In genomic region chr10:83385330-83385910, GRCm38 (mm10) we compare ENCODE assay signal across 1 mouse cellular context.
TF ChIP-seq lines count a peak whose summit lies in the region.

No protein-coding gene starts in this region.

TF ChIP-seq in CH12.LX, 34 proteins besides CTCF, POLR2A, EP300 and RAD21 (continued from another document):
- TF ChIP-seq MAZ (IDR thresholded peaks at IDR 0.05; ENCODE audit: low read depth, low read length): 0 out of 2 replicates have a peak, but pooled peaks have one; percentile 35
- TF ChIP-seq MAX (IDR thresholded peaks at IDR 0.05; ENCODE audit: low read length): 0 out of 2 replicates have a peak, but pooled peaks have one; percentile 49
- no peak; the same call in 1 of the 2 replicates for TF ChIP-seq CHD2 (IDR thresholded peaks at IDR 0.05; ENCODE audit: low read length)
- TF ChIP-seq KAT2A (IDR thresholded peaks at IDR 0.05; ENCODE audit: insufficient replicate concordance, low read length): no peak
- TF ChIP-seq NELFE (IDR thresholded peaks at IDR 0.05; ENCODE audit: low read depth, low read length): 0 out of 2 replicates have a peak, but pooled peaks have one; percentile 46
- no peak; the same call in 1 of the 2 replicates for TF ChIP-seq CHD1 (IDR thresholded peaks at IDR 0.05; ENCODE audit: low read depth, low read length)
- peak; percentile 69; the same call in 1 of the 2 replicates for TF ChIP-seq MYC (IDR thresholded peaks at IDR 0.05; ENCODE audit: low read depth, low read length)
- no peak for TF ChIP-seq BHLHE40 (IDR thresholded peaks at IDR 0.05; ENCODE audit: low read depth, low read length)
- TF ChIP-seq MXI1 (IDR thresholded peaks at IDR 0.05; ENCODE audit: low read depth, low read length): peak; percentile 51; the same call in 1 of the 2 replicates
- TF ChIP-seq POLR2AphosphoS2 (IDR thresholded peaks at IDR 0.05; ENCODE audit: low read depth, low read length): no peak
- 0 out of 2 replicates have a peak, but pooled peaks have one; percentile 46 for TF ChIP-seq SIN3A (IDR thresholded peaks at IDR 0.05; ENCODE audit: low read length)
- no peak for TF ChIP-seq ZKSCAN1 (IDR thresholded peaks at IDR 0.05; ENCODE audit: borderline replicate concordance, low read depth, low read length)
- no peak for TF ChIP-seq USF1 (IDR thresholded peaks at IDR 0.05; ENCODE audit: low read depth, low read length)
- no peak for TF ChIP-seq GABPA (IDR thresholded peaks at IDR 0.05; ENCODE audit: insufficient replicate concordance, low read depth, low read length)
- TF ChIP-seq TCF12 (IDR thresholded peaks at IDR 0.05; ENCODE audit: low read depth, low read length): peak; percentile 29; the same call in 1 of the 2 replicates
- no peak for TF ChIP-seq SMC3 (IDR thresholded peaks at IDR 0.05; ENCODE audit: low read depth, low read length)
- TF ChIP-seq ETS1 (conservative IDR thresholded peaks at IDR 0.05; ENCODE audit: low read depth, low read length): peak; percentile 49
- TF ChIP-seq UBTF (IDR thresholded peaks at IDR 0.05; ENCODE audit: low read depth, low read length): no peak
- TF ChIP-seq ELF1 (IDR thresholded peaks at IDR 0.05; ENCODE audit: low read depth, low read length): no peak
- no peak for TF ChIP-seq MAFK (IDR thresholded peaks at IDR 0.05; ENCODE audit: insufficient replicate concordance, low read length)
- no peak for TF ChIP-seq PAX5 (IDR thresholded peaks at IDR 0.05; ENCODE audit: low read length)
- TF ChIP-seq HCFC1 (IDR thresholded peaks at IDR 0.05; ENCODE audit: low read depth, low read length): no peak; the same call in 1 of the 2 replicates
- no peak for TF ChIP-seq ZC3H11A (IDR thresholded peaks at IDR 0.05; ENCODE audit: low read depth, low read length)
- peak; percentile 96 for TF ChIP-seq IRF4 (IDR thresholded peaks at IDR 0.05; ENCODE audit: low read depth, low read length)
- no peak for TF ChIP-seq TBP (conservative IDR thresholded peaks at IDR 0.05; ENCODE audit: low read depth, low read length)
- TF ChIP-seq JUN (IDR thresholded peaks at IDR 0.05; ENCODE audit: insufficient read depth, low read depth, low read length): peak; percentile 65; the same call in 1 of the 2 replicates
- TF ChIP-seq ZMIZ1 (IDR thresholded peaks at IDR 0.05; ENCODE audit: low read depth, low read length): no peak
- 0 out of 2 replicates have a peak, but pooled peaks have one; percentile 45 for TF ChIP-seq MEF2A (IDR thresholded peaks at IDR 0.05; ENCODE audit: borderline replicate concordance, low read depth, low read length)
